Mouse (Mus musculus): ENCODE measurements around the gene Zdhhc9.

DNA sequence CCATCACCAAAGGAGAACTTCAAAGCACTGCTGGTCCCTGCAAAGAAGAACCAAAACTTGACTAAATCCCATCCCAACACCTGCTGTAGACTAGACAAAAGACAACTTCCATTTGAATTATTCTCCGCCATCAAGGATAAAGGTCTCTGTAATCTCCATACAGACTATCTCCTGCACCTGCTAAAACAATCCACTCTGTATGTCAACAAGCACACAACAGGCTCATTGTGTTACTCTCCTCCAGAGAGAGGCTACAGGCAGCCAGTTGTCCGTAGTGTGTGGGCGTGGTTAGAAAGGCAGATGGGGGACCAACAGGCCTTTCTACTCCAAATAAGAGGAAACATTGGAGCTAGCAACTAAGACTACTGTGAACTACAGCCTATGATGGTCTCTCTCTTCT lies 10.8 kb downstream of the Zdhhc9 start:
- TF ChIP-seq CTCF (IDR thresholded peaks at IDR 0.05; ENCODE audit: low read depth) = no peak
- no peak for TF ChIP-seq EP300 (IDR thresholded peaks at IDR 0.05; ENCODE audit: low read depth)
